Mouse (Mus musculus) macrophage (primary cell): ENCODE data around the gene 1700011M02Rik. TPM values are rescaled to one million over a fixed set of nuclear protein-coding genes. Genes with fewer than 3 reads are reported as not detected.
"Not testable (repeated sequence)": the region's sequence is repeated elsewhere in the genome, so short reads cannot be mapped to it uniquely, and the experiment has no call there.

Experiments
- H3K27ac ChIP-seq: fragments of 350-480 bp; formaldehyde crosslinking; 2 replicates; pipeline ENCODE4 v1.9.0; 2021
- H3K36me3 ChIP-seq: fragments of 350-480 bp; formaldehyde crosslinking; 2 replicates; pipeline ENCODE4 v1.9.0; 2021; ENCODE audit errors: inconsistent target
- H3K4me3 ChIP-seq: fragments of 350-480 bp; formaldehyde crosslinking; 2 replicates; pipeline ENCODE4 v1.9.0; 2021; ENCODE audit errors: inconsistent target
- H3K79me2 ChIP-seq: fragments of 350-480 bp; formaldehyde crosslinking; 2 replicates; pipeline ENCODE4 v1.9.0; 2021; ENCODE audit errors: inconsistent target
- WGBS: methylation state at CpG from one replicate; pipeline ENCODE4 v1.1.7; 2026; ENCODE audit warnings: inconsistent platforms; ENCODE audit not compliant: missing documents; 5-methylcytosine and 5-hydroxymethylcytosine counted together
- polyA plus RNA-seq: library from polyadenylated mRNA; stranded (reverse); fragments of 250-400 nt; gene quantifications from 3 replicates; pipeline ENCODE4 v1.2.4, GENCODE M21; 2018; ENCODE audit warnings: inconsistent platforms
- total RNA-seq, 78 experiments: library from RNA; depleted of rRNA; stranded (reverse); fragments of 250-400 nt; gene quantifications; 1 replicate in 9 of 78; 2 replicates in 24 of 78; 3 replicates in 43 of 78; 4 replicates in 2 of 78; pipeline ENCODE4 v1.2.4; 2018; ENCODE audit warnings: inconsistent platforms in 56 of 78

Gene 1700011M02Rik
- total RNA-seq (2018; cell fraction: chromatin; rRNA removed) = not detected
- not detected for total RNA-seq (2018; cell fraction: cytosol; rRNA removed)
- not detected for total RNA-seq (2018; cell fraction: nucleus; rRNA removed)
- not detected in 3 replicates for polyA plus RNA-seq

GRCm38 (mm10) chrX:102908587-102908986, at the start of gene 1700011M02Rik, which contains the start of gene Dmrtc1a:
Gene 1700011M02Rik, plus strand, starts transcription at chrX:102908905.
Gene Dmrtc1a, minus strand, starts transcription at chrX:102908687.
- H3K4me3 ChIP-seq, H3K79me2 ChIP-seq, H3K27ac ChIP-seq, H3K36me3 ChIP-seq: not testable (repeated sequence)
- WGBS = 80% methylated on average over 1 of the region's 9 CpGs

GRCm38 (mm10) chrX:102867871-102868270, 40.8 kb upstream of the 1700011M02Rik start, which contains the start of gene 1700031F05Rik:
Gene 1700031F05Rik, minus strand, starts transcription at chrX:102867971.
- WGBS = 88% methylated on average over 6 of the region's 6 CpGs
- Histone ChIP-seq H3K27ac (no peak within 1 kb of the TSS), H3K36me3 (no peaks in the 10 kb centered on the region), H3K79me2 (no peaks in the 10 kb centered on the region), H3K4me3 (no peak within 1 kb of the TSS)

- H3K36me3 ChIP-seq, H3K27ac ChIP-seq, H3K79me2 ChIP-seq, H3K4me3 ChIP-seq: not testable (repeated sequence)
- WGBS = 86% methylated on average over 1 of the region's 1 CpGs
Observed at GRCm38 (mm10) chrX:102914823-102915222, 6.1 kb downstream of the 1700011M02Rik start.

- not testable (repeated sequence) for H3K4me3 ChIP-seq, H3K27ac ChIP-seq, H3K79me2 ChIP-seq, H3K36me3 ChIP-seq
- 42% methylated on average over 3 of the region's 4 CpGs for WGBS
Observed at GRCm38 (mm10) chrX:102926707-102927106, 18.0 kb downstream of the 1700011M02Rik start.

- 83% methylated on average over 6 of the region's 6 CpGs for WGBS
- H3K27ac ChIP-seq, H3K79me2 ChIP-seq, H3K36me3 ChIP-seq, H3K4me3 ChIP-seq: not testable (repeated sequence)
Observed at GRCm38 (mm10) chrX:102928072-102928471, 19.4 kb downstream of the 1700011M02Rik start, which contains the start of gene 1700018G05Rik. Gene 1700018G05Rik, plus strand, starts transcription at chrX:102928372.

GRCm38 (mm10) chrX:102932992-102933570, 24.4 kb downstream of the 1700011M02Rik start:
- Histone ChIP-seq H3K4me3 (no peak overlapping the region), H3K27ac (no peak overlapping the region), H3K79me2 (no peaks in the 10 kb centered on the region), H3K36me3 (no peaks in the 10 kb centered on the region)
- WGBS = 47% methylated on average over 12 of the region's 12 CpGs

- WGBS = 18% methylated on average over 55 of the region's 68 CpGs
- no peaks in the 10 kb centered on the region for H3K36me3 ChIP-seq
- H3K4me3 ChIP-seq = no peak overlapping the region
- no peaks in the 10 kb centered on the region for H3K79me2 ChIP-seq
- H3K27ac ChIP-seq = no peak overlapping the region
Observed at GRCm38 (mm10) chrX:102933571-102934394, 25.1 kb downstream of the 1700011M02Rik start.

- no peak overlapping the region for H3K4me3 ChIP-seq
- no peaks in the 10 kb centered on the region for H3K79me2 ChIP-seq
- WGBS = 75% methylated on average over 8 of the region's 8 CpGs
- no peak overlapping the region for H3K27ac ChIP-seq
- no peaks in the 10 kb centered on the region for H3K36me3 ChIP-seq
Observed at GRCm38 (mm10) chrX:102934395-102934764, 25.7 kb downstream of the 1700011M02Rik start.

- no peaks in the 10 kb centered on the region for H3K79me2 ChIP-seq
- H3K4me3 ChIP-seq = no peak overlapping the region
- no peak overlapping the region for H3K27ac ChIP-seq
- 54% methylated on average over 5 of the region's 5 CpGs for WGBS
- H3K36me3 ChIP-seq = no peaks in the 10 kb centered on the region
Observed at GRCm38 (mm10) chrX:102936743-102937142, 28.0 kb downstream of the 1700011M02Rik start.

GRCm38 (mm10) chrX:102950136-102950535, 41.4 kb downstream of the 1700011M02Rik start:
- H3K27ac ChIP-seq, H3K79me2 ChIP-seq, H3K4me3 ChIP-seq, H3K36me3 ChIP-seq: not testable (repeated sequence)
- 100% methylated on average over 4 of the region's 11 CpGs for WGBS

- 30% methylated on average over 4 of the region's 4 CpGs for WGBS
- H3K36me3 ChIP-seq = no peaks in the 10 kb centered on the region
- no peak overlapping the region for H3K4me3 ChIP-seq
Observed at GRCm38 (mm10) chrX:102958917-102959316, 50.2 kb downstream of the 1700011M02Rik start.

More at GRCm38 (mm10) chrX:102958917-102959316, 50.2 kb downstream of the 1700011M02Rik start:
- H3K79me2 ChIP-seq = no peaks in the 10 kb centered on the region
- H3K27ac ChIP-seq = no peak overlapping the region

Other genes with a start within 250 kb of the 1700011M02Rik start
- not detected in 3 replicates for gene Gm3880, start 221.9 kb upstream of the 1700011M02Rik start, polyA plus RNA-seq
- not detected in 3 replicates for gene Gm9112, start 201.3 kb upstream of the 1700011M02Rik start, polyA plus RNA-seq
- not detected in 3 replicates for gene Dmrtc1b, start 201.0 kb upstream of the 1700011M02Rik start, polyA plus RNA-seq
- gene Dmrtc1c1, start 105.9 kb upstream of the 1700011M02Rik start, polyA plus RNA-seq = not detected in 3 replicates
- gene Dmrtc1c2, start 54.3 kb upstream of the 1700011M02Rik start, polyA plus RNA-seq = not detected in 3 replicates
- gene 1700031F05Rik, start 40.9 kb upstream of the 1700011M02Rik start, polyA plus RNA-seq = not detected in 3 replicates
- gene Dmrtc1a, start 218 bp upstream of the 1700011M02Rik start, polyA plus RNA-seq = not detected in 3 replicates
- not detected in 3 replicates for gene 1700018G05Rik, start 19.5 kb downstream of the 1700011M02Rik start, polyA plus RNA-seq